Mouse (Mus musculus) heart, adult 2 months (tissue): ENCODE measurements at regions not wholly inside any gene's neighbourhood (a gene's known extent, or its start where the extent isn't known, plus 50 kb on each side); places are given as distances from the start of the nearest gene placed in this dataset.

Experiments used
- CTCF ChIP-seq: fragments of 200-600 bp; IDR thresholded peaks from 2 replicates; pipeline ENCODE4 v1.8.1; 2022; ENCODE audit warnings: antibody characterized with exemption, mild to moderate bottlenecking, moderate library complexity
- EP300 ChIP-seq: fragments of 200-500 bp; IDR thresholded peaks from 2 replicates; pipeline ENCODE4 v1.6.1; 2011; ENCODE audit warnings: low read depth, low read length, control low read depth; ENCODE audit not compliant: insufficient read depth
- POLR2A ChIP-seq: fragments of 200-500 bp; IDR thresholded peaks from 2 replicates; pipeline ENCODE4 v1.6.1; 2011; ENCODE audit warnings: mild to moderate bottlenecking, low read depth, low read length, control low read depth; ENCODE audit not compliant: insufficient read depth

GRCm38 (mm10) chr8:86275699-86276098 is 304.8 kb downstream of the Abcc12 start:
- TF ChIP-seq CTCF = no peak
- no peak for TF ChIP-seq EP300
- TF ChIP-seq POLR2A = no peak
